Mouse (Mus musculus): ENCODE measurements around the gene Hrh2. TPM values are rescaled to one million over a fixed set of nuclear protein-coding genes. Genes with fewer than 3 reads are reported as not detected.

Gene Hrh2
- 0.62 and 0.79 TPM in 2 replicates for polyA plus RNA-seq (2015; fragmentation: Nextera tagmentation; extraction: Ambion mirVana)

GRCm38 (mm10) chr13:54192021-54192481 lies at the start of gene Hrh2:
Gene Hrh2, plus strand, starts transcription at chr13:54192129.

Other genes starting within 250 kb of the Hrh2 start
- 1.9 and 2.0 TPM in 2 replicates for gene Drd1, start 136.4 kb upstream of the Hrh2 start, polyA plus RNA-seq (2015; fragmentation: Nextera tagmentation; extraction: Ambion mirVana)
- gene Sfxn1, start 120.3 kb upstream of the Hrh2 start, polyA plus RNA-seq (2015; fragmentation: Nextera tagmentation; extraction: Ambion mirVana) = 77.6 and 78.5 TPM in 2 replicates
- gene Cplx2, start 179.2 kb downstream of the Hrh2 start, polyA plus RNA-seq (2015; fragmentation: Nextera tagmentation; extraction: Ambion mirVana) = 26.0 and 35.5 TPM in 2 replicates

Measured in neural tube, postnatal 0 days (tissue).